Mouse (Mus musculus): ENCODE results near the gene 4930432K21Rik.

GRCm38 (mm10) chr8:84176560-84176959 is 28.7 kb downstream of the 4930432K21Rik start:
- no peak for TF ChIP-seq CTCF (conservative IDR thresholded peaks at IDR 0.05; ENCODE audit: insufficient read depth, insufficient read length, low read depth, low read length)
- TF ChIP-seq POLR2A (IDR thresholded peaks at IDR 0.05; ENCODE audit: low read depth, low read length) = no peak
